Mouse (Mus musculus): ENCODE measurements at regions not wholly inside any gene's neighbourhood (a gene's known extent, or its start where the extent isn't known, plus 50 kb on each side); places are given as distances from the start of the nearest gene placed in this dataset.

DNA sequence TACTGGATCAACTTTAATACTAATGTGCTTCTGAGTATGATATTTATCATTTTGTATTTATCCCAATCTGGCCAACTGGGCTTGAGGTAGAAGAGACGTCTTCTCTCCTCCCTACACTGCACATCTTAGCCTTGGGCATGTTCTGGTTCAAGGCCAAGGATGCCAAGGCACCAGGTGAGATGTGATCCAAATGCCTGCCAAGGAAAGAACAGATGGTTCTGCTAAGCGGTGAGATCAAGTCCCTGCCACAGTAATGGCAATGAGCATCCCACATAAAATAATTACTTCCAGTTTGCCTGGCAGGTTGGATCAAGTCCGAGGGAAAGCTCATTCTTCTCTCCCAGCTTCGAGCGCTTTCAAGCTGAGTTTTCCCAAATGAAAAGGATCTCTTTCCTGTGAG lies 196.7 kb downstream of the Tox3 start:
- TF ChIP-seq CTCF (IDR thresholded peaks at IDR 0.05; ENCODE audit: low read depth) (no peak), EP300 (IDR thresholded peaks at IDR 0.05; ENCODE audit: low read depth) (no peak)

Measured in heart, postnatal 0 days (tissue).